Mouse (Mus musculus) stomach, embryonic 16.5 days (tissue): Measurements from ENCODE around the gene Zfp119b. TPM values are rescaled to one million over a fixed set of nuclear protein-coding genes. Genes with fewer than 3 reads are reported as not detected.
"Not testable (repeated sequence)": the region's sequence is repeated elsewhere in the genome, so short reads cannot be mapped to it uniquely, and the experiment has no call there.

Experiments used
- ATAC-seq: fragments of 200-750 bp; cut with Nextera tagmentation; 2 replicates; pipeline ENCODE4 v1.8.0; 2017; ENCODE audit warnings: moderate number of reproducible peaks, moderate TSS enrichment; ENCODE audit not compliant: insufficient read depth, low FRiP score
- H3K27ac ChIP-seq: fragments of 300-500 bp; sonication (generic); 2 replicates; pipeline ENCODE4 v1.5.1; 2014; ENCODE audit warnings: low read length
- H3K27me3 ChIP-seq: fragments of 300-500 bp; sonication (generic); 2 replicates; pipeline ENCODE4 v1.6.1; 2014; ENCODE audit warnings: low read length, control low read depth, mixed read lengths; ENCODE audit not compliant: control insufficient read depth, insufficient read depth
- H3K36me3 ChIP-seq: fragments of 300-500 bp; sonication (generic); 2 replicates; pipeline ENCODE4 v1.6.1; 2014; ENCODE audit warnings: low read length; ENCODE audit not compliant: control insufficient read depth, insufficient read depth
- H3K4me1 ChIP-seq: fragments of 300-500 bp; sonication (generic); 2 replicates; pipeline ENCODE4 v1.6.1; 2014; ENCODE audit warnings: low read length, control low read depth, mixed read lengths; ENCODE audit not compliant: control insufficient read depth, insufficient read depth
- H3K4me2 ChIP-seq: fragments of 300-500 bp; sonication (generic); 2 replicates; pipeline ENCODE4 v1.6.1; 2014; ENCODE audit warnings: low read depth, low read length, mixed read lengths
- H3K4me3 ChIP-seq: fragments of 300-500 bp; sonication (generic); replicated peaks from 2 replicates; pipeline ENCODE4 v1.5.1; 2014; ENCODE audit warnings: mild to moderate bottlenecking, low read length
- H3K9ac ChIP-seq: fragments of 300-500 bp; sonication (generic); 2 replicates; pipeline ENCODE4 v1.6.1; 2014; ENCODE audit warnings: low read length
- H3K9me3 ChIP-seq: fragments of 300-500 bp; sonication (generic); replicated peaks from 2 replicates; pipeline ENCODE4 v1.6.1; 2016; ENCODE audit warnings: low read length, control low read depth; ENCODE audit not compliant: control insufficient read depth
- WGBS: fragments of 180-500 bp; shearing (Covaris S2); extraction: QIAGEN DNeasy Blood & Tissue Kit; methylation state at CpG from one replicate; pipeline ENCODE4 v1.1.7; 2014; 5-methylcytosine and 5-hydroxymethylcytosine counted together
- polyA plus RNA-seq: library from polyadenylated mRNA; unstranded; fragments of >200 nt; fragmentation: Nextera tagmentation; extraction: Ambion mirVana; gene quantifications from 2 replicates; pipeline ENCODE4 v1.2.1, GENCODE M21; 2015

The Zfp119b gene
- polyA plus RNA-seq, 1 experiment from 2014 or later, result 6.0 TPM

DNA sequence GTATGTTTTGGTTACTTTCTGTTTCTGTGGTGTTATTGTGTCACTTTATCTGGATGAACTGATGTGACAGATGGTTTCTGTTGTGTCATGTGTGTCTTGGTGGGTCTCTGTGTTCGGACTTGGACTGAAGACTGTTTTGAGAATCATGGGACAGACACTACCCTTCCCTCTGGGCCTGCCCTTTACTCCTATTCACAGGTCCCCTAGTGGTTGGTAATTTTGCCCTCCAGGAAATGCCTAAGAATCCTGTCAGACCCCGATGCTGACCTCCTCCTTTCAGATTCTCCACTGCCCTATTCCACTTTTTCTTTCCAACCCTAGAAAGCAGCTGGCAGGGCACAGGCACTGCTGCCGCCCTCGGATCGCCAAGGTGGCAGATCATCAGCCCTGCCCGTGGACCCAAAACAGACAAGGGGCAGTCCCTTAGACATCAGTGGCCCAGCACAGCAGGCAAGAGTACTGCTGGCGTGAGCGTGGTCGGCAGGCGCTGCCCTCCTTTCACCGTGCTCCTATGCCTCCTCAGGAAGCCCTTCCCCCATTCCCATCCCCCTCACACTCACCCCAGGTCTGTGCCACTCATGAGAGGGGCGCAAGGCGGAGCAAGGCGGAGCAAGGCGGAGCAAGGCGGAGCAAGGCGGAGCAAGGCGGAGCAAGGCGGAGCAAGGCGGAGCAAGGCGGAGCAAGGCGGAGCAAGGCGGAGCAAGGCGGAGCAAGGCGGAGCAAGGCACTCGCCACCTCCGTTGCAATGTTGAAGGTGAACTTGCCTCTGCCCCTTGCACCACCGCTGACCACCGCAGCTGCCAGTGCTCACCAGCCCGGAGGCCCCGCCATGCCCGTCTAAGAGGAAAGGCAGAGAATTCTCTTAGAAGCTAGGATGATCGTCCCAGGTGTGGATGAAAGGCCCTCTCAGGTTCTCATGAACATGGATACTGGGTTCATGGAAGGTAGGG is 17.5 kb downstream of the Zfp119b start:
- WGBS, result under 1% methylated on average over 32 of the region's 33 CpGs

DNA sequence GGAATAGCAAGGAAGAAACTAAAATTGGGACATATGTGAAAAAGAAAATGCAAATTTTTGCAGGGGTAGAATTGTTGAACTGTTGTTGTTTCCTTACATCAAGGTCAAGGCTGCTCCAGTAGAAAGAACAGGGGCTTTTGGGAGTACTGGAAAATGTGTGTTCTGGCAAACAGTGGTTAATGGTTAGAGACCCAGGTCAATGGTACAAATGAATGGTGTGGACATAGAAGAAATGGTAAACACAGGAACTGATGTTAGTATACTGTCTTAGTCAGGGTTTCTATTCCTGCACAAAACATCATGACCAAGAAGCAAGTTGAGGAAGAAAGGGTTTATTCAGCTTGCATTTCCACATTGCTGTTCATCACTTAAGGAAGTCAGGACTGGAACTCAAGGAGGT is 42.6 kb downstream of the Zfp119b start:
- Histone ChIP-seq H3K9me3 (no peaks in the 10 kb centered on the region), H3K4me2 (no peak overlapping the region)
- no peak for ATAC-seq

More for the DNA sequence above, 17.5 kb downstream of the Zfp119b start:
- Histone ChIP-seq H3K27me3 (no peaks in the 10 kb centered on the region), H3K4me3 (peak overlapping the region; percentile 75), H3K9ac (peak overlapping the region; percentile 83), H3K9me3 (peaks cover 2% of the 10 kb centered on the region; the same call in 1 of the 2 replicates), H3K4me2 (peak overlapping the region; percentile 90), H3K36me3 (no peaks in the 10 kb centered on the region), H3K27ac (peak overlapping the region; percentile 77), H3K4me1 (peaks cover 4% of the 10 kb centered on the region; the same call in 1 of the 2 replicates)
- ATAC-seq, result peak; percentile 96

DNA sequence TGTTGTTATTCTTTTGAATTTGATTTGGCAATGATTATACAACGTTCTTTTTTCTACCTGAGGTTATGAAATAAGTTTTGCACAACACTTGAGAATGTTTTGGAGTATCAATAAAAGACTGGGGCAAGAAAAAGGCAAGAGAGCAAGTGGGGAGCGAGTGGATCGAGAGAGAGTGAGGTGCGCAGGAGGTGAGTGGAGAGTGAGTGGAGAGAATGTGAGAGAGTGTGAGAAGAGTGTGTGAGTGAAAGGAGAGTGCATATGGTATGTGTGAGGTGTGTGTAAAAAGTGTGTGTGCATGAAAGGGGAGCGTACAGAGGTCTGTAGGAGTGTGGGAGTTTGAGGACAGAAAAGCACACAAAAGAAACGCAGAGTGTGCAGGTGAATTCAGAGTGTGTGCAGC is 45.2 kb downstream of the Zfp119b start:
- no peak for ATAC-seq
- WGBS, result 59% methylated on average over 6 of the region's 6 CpGs
- peak overlapping the region; percentile 67 for H3K27ac ChIP-seq

More for the DNA sequence above, 42.6 kb downstream of the Zfp119b start:
- Histone ChIP-seq H3K27me3 (no peaks in the 10 kb centered on the region), H3K4me3 (no peak overlapping the region), H3K9ac (no peak overlapping the region), H3K36me3 (no peaks in the 10 kb centered on the region), H3K4me1 (no peaks in the 10 kb centered on the region), H3K27ac (no peak overlapping the region)

DNA sequence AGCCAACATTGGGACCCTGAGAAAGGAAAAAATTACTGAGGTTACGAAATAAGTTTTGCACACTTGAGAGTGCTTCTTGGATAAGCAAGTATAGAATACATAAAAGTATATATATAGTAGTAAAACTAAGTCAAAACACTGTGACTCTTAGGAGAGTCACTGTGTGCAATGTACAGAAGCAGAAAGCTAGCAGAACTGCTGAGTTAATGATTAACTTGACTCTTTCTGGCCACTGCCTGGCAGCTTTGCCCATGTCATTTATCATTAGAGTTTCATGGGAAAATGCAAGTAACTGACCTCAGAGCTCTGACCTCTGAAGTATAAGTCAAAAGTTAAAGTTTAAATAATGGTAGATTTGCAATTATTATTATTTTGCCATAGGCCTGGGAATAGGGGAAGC is 45.6 kb downstream of the Zfp119b start:
- H3K4me2 ChIP-seq, result no peak overlapping the region
- H3K4me3 ChIP-seq, result no peak overlapping the region
- no peaks in the 10 kb centered on the region for H3K4me1 ChIP-seq
- no peaks in the 10 kb centered on the region for H3K9me3 ChIP-seq
- no peak overlapping the region for H3K27ac ChIP-seq
- no peak for ATAC-seq
- 0 out of 2 replicates have a peak, but pooled peaks cover 3% of the 10 kb centered on the region for H3K36me3 ChIP-seq
- H3K27me3 ChIP-seq, result no peaks in the 10 kb centered on the region
- 54% methylated on average over 1 of the region's 1 CpGs for WGBS
- H3K9ac ChIP-seq, result no peak overlapping the region

More for the DNA sequence above, 45.2 kb downstream of the Zfp119b start:
- Histone ChIP-seq H3K36me3 (no peaks in the 10 kb centered on the region), H3K9ac (no peak overlapping the region), H3K4me1 (no peaks in the 10 kb centered on the region), H3K4me3 (no peak overlapping the region), H3K9me3 (no peaks in the 10 kb centered on the region), H3K27me3 (no peaks in the 10 kb centered on the region), H3K4me2 (no peak overlapping the region)

DNA sequence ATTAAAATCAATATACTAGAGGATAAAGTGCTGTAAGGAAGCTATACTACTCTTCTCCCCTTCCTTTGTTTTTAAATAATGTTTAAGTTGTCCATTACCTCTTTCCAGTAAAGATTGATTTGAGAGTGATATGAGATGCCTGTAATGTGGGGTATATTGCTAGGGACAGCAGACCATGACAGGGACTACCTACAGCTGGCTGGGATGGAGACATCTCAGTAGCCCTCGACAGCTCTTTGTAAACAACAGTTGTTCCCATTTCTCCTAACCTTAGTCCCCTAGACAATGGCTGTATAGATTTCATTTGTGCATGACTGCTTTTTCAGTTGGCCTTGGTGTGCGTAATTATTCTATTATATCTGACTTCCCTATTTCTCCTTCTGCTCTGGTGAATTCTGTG is 46.2 kb downstream of the Zfp119b start:
- H3K27me3 ChIP-seq, result no peaks in the 10 kb centered on the region
- H3K9ac ChIP-seq, result no peak overlapping the region
- WGBS, result 45% methylated on average over 2 of the region's 2 CpGs
- H3K4me2 ChIP-seq, result no peak overlapping the region
- H3K27ac ChIP-seq, result peak overlapping the region; percentile 70; the same call in 1 of the 2 replicates
- ATAC-seq, result no peak
- H3K36me3 ChIP-seq, result peaks cover 8% of the 10 kb centered on the region
- H3K4me1 ChIP-seq, result no peaks in the 10 kb centered on the region
- H3K4me3 ChIP-seq, result no peak overlapping the region
- peaks cover 3% of the 10 kb centered on the region; the same call in 1 of the 2 replicates for H3K9me3 ChIP-seq

DNA sequence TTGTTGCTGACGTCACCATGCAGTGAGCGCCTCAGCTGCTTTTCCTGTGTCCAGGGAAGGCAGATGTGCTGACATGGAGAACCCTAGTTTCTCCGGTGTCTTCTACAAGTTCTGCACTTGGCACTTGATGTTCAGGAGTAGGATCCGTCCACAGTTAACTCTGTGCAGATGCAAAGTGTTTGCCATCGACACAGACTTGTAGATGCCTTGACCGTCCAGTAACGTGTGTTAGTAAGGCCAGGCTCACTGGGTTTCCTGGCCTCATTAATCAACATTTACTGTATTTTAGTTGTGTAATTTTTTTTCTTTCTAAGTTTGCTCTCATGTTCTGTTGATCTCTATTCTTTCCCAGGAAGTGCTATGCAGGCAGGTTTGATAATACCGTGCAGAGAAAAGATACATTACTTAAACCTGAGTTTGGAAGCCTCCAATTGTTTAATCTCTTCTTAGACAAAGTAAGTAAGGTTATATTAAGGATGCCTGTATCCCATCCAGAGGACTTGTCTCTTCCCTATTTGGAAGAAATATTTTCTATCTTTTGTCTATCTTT is 56.8 kb downstream of the Zfp119b start:
- peak overlapping the region; percentile 54; the same call in 1 of the 2 replicates for H3K9ac ChIP-seq
- H3K4me3 ChIP-seq, result peak overlapping the region; percentile 55
- peak overlapping the region; percentile 59 for H3K4me2 ChIP-seq
- H3K36me3 ChIP-seq, result peaks cover 13% of the 10 kb centered on the region; the same call in 1 of the 2 replicates
- H3K27ac ChIP-seq, result peak overlapping the region; percentile 41
- not testable (repeated sequence) for H3K27me3 ChIP-seq, H3K4me1 ChIP-seq, H3K9me3 ChIP-seq, ATAC-seq
- WGBS, result 7% methylated on average over 6 of the region's 8 CpGs

Other genes starting within 250 kb of the Zfp119b start
- 7.4 TPM in 2 replicates for gene Pot1b, start 236.9 kb downstream of the Zfp119b start, polyA plus RNA-seq
- 1.2 and 1.7 TPM in 2 replicates for gene Adgre4, start 199.5 kb downstream of the Zfp119b start, polyA plus RNA-seq
- gene Zfp119a, start 70.6 kb downstream of the Zfp119b start, polyA plus RNA-seq, result 9.0 and 10.7 TPM in 2 replicates
- gene Zfp959, start 57.4 kb downstream of the Zfp119b start, polyA plus RNA-seq, result 12.6 and 13.2 TPM in 2 replicates
- gene Ebi3, start 3.1 kb upstream of the Zfp119b start, polyA plus RNA-seq, result 4.0 and 4.7 TPM in 2 replicates
- 21.6 and 24.3 TPM in 2 replicates for gene Yju2, start 9.6 kb upstream of the Zfp119b start, polyA plus RNA-seq
- gene Shd, start 21.0 kb upstream of the Zfp119b start, polyA plus RNA-seq, result 8.1 and 8.6 TPM in 2 replicates
- gene Fsd1, start 37.0 kb upstream of the Zfp119b start, polyA plus RNA-seq, result 9.9 and 13.9 TPM in 2 replicates
- gene Stap2, start 56.1 kb upstream of the Zfp119b start, polyA plus RNA-seq, result 41.2 and 53.7 TPM in 2 replicates
- gene Mpnd, start 56.2 kb upstream of the Zfp119b start, polyA plus RNA-seq, result 52.0 and 60.7 TPM in 2 replicates
- gene Sh3gl1, start 87.1 kb upstream of the Zfp119b start, polyA plus RNA-seq, result 145 and 154 TPM in 2 replicates
- gene Chaf1a, start 90.9 kb upstream of the Zfp119b start, polyA plus RNA-seq, result 16.3 and 17.8 TPM in 2 replicates
- 39.4 and 42.1 TPM in 2 replicates for gene Ubxn6, start 125.5 kb upstream of the Zfp119b start, polyA plus RNA-seq
- 77.3 and 80.1 TPM in 2 replicates for gene Hdgfl2, start 130.1 kb upstream of the Zfp119b start, polyA plus RNA-seq
- 0.80 and 0.90 TPM in 2 replicates for gene Plin4, start 160.3 kb upstream of the Zfp119b start, polyA plus RNA-seq
- 0.62 and 1.2 TPM in 2 replicates for gene Plin5, start 168.1 kb upstream of the Zfp119b start, polyA plus RNA-seq
- gene Lrg1, start 172.5 kb upstream of the Zfp119b start, polyA plus RNA-seq, result 1.3 and 1.4 TPM in 2 replicates
- gene Sema6b, start 190.8 kb upstream of the Zfp119b start, polyA plus RNA-seq, result 0.50 and 0.71 TPM in 2 replicates
- 11.9 and 14.3 TPM in 2 replicates for gene Tnfaip8l1, start 213.0 kb upstream of the Zfp119b start, polyA plus RNA-seq
- gene Mydgf, start 234.4 kb upstream of the Zfp119b start, polyA plus RNA-seq, result 106 and 116 TPM in 2 replicates